Mouse (Mus musculus) urinary bladder, postnatal 14 days (tissue): Measurements from ENCODE around the gene Itpa.
"Not testable (repeated sequence)": the region's sequence is repeated elsewhere in the genome, so short reads cannot be mapped to it uniquely, and the experiment has no call there.

Experiments used
- DNase-seq: peaks from one replicate; pipeline ENCODE4 v3.0.0; 2021; ENCODE audit warnings: low spot score

Gene Itpa

DNA sequence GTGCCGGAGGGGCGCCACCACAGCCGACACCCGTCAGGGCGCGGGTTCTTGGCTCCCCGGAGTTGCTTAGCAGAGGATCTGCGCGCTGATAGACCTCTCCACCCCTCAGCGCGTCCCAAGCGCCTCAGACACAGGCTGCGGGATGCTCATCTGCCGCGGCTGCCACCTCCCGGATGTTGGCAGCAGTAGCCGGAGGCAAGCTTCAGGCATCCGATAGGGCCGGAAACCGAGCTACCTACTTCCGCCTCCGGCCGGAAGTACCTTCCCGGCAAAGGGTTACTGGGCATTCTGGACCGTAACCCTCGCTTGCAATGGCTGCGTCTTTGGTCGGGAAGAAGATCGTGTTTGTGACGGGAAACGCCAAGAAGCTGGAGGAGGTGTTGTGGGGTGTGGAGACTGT, at the start of gene Itpa:
Itpa (plus strand) TSS at position 52 of the 400 bp plus-strand sequence.
- peak; percentile 84 for DNase-seq

DNA sequence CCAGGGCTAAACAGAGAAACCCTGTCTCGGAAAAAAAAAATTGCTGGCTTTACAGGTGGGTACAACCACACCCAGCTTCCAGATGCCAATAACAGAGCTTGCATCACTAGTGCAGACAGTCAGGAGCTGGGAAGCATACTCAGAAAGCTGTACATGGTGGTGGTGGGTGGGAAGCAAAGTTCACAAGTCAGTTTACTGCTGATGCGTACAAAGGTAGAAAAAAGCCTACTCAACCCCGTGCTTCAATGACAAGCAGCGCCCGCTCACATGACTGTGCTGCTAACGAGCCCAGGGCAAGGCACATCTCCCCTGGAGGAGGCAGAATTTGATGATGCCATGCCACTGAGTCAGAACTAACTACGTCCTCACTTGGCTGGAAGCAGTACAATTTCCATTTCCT, 48.4 kb upstream of the Itpa start:
- no peak for DNase-seq

DNA sequence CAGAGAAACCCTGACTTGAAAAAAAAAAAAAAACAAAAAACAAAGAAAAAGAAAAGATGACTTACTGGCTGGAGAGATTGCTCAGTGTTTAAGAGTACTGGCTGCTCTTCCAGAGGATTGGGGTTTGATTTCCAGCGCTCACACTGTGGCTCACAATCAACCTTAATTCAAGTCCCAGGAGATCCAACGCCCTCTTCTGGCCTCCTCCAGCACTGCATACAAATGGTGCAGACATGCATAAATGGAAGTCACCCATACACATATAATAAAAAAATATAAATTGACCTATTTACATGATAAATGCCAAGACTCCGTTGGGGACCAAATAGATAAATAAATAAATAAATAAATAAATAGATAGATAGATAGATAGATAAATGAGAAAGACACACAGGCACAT, 39.0 kb upstream of the Itpa start:
- no peak for DNase-seq

DNA sequence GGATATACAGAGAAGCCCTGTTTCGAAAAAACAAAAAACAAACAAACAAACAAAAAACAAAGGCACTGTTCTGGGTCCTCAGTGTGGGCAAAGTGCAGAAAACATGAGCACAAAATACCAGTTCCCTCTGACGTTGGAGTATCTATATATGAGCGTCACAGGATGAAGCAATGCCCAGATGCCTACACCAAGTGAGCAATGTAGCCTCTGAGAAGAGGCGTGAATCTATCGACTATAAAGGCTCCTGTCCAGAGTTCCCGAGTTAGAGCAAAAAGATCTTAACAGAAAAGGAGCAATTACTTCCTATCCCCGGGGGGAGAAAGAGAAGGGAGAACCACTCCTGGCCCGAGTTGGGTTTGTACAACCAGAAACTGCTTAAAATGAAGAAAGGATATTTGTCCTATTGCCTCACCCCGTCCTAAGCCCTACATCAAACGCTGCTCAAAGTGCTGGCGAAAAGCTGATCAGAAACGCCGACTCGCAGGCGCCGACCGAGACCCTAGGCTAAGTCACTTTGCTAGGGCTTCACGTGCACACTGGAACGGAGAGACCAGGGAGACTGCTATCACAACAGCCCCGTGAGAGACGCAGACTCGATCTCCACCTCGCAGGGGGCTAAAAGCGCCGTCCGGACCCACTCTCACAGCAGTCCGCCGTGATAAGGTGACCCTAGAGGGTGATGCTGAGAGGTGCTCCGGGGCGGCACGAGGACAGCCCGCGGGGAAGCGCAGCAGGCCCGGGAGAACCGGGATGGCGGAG, 38.2 kb upstream of the Itpa start:
- no peak for DNase-seq

DNA sequence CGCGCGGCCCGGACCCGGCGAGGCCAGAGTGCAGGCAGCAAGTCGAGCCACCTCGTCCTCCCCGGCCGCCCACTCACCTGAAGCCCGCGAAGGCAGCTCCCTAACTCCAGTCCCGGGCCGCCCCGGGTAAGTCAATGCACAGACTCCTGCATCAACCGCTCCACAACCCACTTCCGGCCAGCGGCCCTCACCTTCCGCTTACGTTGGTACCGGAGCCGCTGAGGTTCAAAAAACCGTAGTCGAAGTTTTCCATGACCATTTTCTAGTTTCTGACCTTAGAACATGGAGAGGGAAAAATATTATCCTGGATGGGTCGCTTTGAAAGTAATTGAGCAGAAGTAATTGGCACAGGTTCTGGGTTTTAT, 37.6 kb upstream of the Itpa start, which contains the start of the genes Fastkd5 and Ubox5:
Fastkd5 (minus strand) TSS at position 189 of the 365 bp plus-strand sequence.
Ubox5 (minus strand) TSS at position 200 of the 365 bp plus-strand sequence.
- DNase-seq, result peak; percentile 93

DNA sequence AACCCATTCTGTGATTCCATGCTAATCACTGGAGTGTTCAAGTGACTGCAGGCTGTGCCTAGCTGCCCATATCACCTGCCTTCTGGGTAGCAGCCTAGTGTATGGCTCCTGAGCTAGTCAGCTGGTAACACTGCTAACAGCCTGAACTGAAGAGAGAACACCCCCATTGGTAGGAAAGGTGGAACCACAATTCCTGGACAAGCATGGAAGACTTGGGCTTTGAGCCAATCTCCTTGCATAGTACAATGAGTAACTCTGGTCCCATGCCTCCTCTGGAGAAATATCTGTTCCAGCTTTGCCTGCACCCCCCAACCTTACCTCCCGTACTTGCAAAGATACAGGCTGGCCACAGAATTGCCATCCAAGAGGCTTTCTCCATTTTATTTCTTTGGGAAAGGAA, 35.0 kb upstream of the Itpa start:
- no peak for DNase-seq

DNA sequence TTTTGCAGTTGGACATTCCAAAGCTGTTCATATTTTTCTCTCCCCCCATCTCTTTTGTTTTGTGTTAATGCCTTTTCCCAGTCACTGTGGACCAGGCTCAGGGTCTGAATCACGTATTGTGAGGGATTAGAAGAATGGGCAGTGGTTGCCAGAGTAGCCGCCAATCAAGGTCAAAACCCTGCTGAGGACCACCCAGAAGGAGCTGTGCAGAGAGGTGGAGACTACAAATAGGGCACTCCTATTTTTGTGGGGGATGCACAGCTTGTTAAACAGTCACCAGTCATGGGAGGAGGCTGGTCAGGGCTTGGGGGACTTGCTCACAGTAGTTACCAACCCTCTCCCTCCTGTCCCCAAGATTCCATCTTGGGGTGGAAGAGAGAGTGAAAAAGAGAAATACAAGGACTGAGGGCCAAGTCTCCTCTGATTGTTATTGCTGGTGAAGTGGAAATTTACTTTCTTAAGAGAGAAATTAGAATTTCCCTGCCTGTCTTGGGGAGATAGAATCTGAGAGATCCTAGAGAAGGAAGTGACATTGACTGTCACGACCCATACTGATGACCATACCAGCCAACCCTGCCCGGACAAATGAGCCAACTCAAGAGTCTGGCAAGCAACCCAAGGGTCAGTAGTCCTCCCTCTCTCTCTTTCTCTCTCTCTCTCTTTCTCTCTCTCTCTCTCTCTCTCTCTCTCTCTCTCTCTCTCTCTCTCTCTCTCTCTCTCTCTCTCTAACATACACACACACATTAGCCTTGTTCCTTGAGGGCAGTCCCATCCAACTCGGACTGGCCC, 34.3 kb upstream of the Itpa start:
- DNase-seq, result no peak

DNA sequence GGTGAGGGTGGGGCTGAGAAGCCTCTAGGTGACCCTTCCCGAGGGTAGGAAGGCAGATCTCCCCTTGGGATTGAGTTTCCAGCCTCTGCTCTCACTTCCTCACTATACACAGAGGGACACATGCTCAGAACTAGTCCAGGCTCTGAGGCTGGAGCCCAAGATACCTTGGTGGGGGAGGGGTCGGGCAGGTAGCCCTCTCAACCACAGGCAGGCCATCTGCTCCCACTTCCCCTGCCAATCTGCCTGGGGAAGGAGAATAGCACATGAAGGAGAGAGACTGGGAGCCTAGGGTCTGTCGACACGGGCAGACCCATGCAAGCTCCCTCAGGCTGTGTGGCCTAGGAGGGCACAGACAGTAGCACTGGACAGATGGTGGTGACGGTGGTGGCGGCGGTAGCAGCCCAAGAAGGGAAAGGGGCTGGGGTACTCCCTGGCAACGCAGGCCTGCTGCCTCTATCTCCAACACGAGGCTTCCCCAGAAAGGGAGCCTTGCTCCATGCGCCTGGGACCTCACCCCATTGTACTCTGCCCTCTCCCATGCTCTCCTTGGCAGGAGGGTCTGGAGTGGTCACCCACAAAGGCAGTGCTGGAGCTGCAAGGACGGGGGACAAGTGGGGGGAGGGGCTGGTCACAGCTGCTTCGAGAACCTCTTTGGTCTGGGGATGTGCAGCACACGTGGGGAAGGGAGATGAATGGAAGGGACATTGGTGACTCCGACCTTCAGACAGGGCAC, 33.2 kb upstream of the Itpa start:
- DNase-seq, result no peak

DNA sequence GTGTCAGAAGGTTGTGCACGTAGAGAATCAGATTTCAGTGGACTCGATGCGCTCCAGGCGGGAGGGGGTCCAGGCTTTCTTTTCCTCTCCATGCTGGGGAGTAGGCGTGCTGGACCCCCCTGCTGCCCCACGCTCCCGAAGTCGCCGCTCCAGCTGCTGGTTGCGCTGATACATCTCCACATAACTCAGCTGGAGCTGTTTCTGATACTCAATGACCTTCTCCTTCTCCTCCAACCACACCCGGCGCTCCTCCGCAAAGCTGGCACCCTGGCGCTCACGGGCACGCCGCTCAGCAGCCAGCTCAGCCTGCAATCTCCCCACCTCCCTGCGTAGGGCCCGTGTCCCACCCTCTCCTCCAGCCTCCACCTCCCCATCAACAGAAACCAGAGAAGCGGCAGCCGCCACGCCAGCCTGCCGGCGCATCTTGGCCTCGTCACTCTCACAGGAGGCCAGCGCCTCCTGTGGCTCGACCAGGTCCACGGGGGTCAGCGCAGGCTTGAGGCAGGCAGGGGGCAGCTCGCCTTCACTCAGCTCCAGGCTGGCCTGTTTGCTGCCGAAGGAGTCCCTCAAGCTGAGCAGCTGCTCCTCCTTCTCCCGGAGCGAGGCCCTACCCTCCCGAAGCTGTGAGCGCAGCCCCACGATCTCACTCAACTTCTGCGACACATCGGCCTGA, 32.5 kb upstream of the Itpa start:
- DNase-seq, result peak; percentile 29

DNA sequence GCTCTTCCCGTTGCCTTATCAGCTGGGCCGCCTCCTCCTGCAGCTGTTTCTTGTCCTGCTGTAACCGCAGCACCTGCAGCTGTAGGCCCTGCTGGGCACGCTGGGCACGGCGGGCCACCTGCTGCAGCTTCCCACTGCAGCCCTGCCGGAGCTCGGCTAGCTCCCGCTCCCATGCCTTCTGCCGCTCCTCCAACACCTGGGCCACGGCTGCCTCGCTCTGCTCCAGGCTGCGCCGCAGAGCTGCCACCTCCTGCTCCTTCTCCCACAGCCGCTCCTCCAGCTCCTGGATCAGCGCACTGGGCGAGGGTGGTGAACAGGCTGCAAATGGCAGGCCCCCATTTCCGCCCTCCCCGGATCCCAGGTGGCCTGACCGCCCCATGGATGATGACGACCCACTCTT, 31.6 kb upstream of the Itpa start:
- no peak for DNase-seq

DNA sequence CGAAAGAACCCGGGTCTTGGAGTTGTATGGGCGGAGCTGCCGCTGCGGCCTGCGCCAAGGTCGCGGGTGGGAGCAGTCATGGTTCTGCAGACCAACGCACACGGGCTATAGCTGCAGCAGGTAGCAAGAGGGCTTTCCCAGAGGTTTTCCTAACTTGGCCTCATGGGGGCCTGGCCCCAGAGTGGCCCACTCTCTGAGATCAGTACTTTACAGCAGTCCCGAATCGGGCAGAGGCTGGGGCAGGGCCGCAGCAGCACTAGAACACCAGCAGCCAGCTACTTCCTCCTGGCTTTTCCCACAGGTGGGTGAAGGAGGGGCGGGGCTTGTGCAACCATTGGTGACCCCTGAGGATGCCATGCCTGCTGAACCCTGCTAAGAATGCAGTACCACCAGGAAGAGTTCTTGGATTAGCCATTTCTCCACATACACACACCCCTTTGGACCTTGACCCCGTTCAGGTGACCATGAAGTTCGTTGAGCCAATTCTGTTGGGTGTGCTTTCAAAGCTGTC, 29.3 kb upstream of the Itpa start:
- DNase-seq, result no peak

DNA sequence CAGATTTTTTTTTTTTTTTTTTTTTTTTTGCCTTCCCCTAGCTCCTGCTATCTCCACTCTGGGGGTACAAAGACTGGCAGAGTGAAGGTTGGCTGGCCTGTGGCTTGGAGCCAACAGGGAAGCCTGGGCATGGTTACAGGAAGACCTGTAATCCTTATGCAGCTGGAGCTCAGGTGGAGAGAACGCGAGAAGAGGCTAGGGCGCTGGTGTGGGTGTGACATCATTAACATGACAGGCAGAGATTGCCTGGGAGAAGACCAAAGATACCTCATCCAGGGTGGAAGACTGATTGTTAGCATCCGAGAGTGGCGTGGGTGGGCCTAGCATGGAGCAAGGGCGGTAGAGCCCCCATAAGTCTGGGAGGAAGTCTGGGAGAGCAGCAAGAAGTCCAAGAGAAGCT, 28.1 kb upstream of the Itpa start:
- DNase-seq, result no peak

DNA sequence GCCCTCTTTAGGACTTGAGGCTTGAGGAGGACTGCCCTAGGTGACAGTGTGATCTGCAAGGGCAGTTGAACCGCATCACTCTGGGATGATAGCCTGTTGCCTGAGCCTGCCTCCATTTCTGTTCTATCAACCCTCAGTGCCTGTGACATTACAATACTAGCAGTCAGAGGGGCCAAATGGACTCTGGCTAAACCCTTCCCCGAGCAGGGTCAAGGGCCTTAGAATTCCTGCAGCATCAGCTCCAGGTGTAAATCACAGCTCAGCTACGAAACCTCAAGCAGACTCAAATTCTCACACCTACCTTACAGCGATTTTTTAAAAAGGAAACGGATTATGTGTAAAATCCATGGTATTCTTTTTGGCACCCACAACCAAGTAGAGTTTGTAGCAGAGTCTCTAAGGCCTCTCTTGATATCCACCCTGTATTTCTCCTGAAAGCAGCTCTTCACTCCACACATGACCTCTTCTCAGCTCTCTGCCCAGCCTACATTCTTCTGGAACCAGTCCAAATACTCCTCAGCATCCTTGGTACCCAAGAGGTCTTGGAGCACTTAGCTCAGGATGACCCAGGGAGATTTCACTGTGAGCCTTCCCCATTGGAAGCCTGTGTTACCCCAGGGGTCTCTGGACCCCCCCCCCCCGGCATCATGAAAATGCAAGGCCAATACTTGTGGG, 25.9 kb upstream of the Itpa start:
- no peak for DNase-seq

DNA sequence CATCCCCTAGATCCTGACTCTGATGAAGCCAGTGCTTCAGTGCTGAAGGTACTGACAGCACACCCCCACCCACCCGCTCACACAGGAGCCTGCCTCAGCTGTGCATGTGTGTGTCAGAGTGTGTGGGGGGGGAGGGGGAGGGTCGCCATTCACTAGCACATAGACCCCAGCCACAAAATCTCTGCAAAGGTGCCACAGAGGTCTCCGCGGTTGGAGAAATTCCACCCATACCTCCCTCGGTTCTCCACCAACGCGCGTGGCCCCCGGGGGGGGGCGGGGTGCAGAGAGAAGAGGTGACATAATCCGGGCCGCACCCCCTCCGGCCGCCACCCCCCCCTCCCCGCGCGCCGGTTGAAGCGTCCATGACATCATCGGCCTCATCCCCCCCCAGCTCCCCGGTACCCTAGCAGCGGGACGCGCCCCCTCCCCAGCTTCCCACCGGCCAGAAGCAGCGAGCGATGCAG, 25.2 kb upstream of the Itpa start:
- DNase-seq, result no peak

DNA sequence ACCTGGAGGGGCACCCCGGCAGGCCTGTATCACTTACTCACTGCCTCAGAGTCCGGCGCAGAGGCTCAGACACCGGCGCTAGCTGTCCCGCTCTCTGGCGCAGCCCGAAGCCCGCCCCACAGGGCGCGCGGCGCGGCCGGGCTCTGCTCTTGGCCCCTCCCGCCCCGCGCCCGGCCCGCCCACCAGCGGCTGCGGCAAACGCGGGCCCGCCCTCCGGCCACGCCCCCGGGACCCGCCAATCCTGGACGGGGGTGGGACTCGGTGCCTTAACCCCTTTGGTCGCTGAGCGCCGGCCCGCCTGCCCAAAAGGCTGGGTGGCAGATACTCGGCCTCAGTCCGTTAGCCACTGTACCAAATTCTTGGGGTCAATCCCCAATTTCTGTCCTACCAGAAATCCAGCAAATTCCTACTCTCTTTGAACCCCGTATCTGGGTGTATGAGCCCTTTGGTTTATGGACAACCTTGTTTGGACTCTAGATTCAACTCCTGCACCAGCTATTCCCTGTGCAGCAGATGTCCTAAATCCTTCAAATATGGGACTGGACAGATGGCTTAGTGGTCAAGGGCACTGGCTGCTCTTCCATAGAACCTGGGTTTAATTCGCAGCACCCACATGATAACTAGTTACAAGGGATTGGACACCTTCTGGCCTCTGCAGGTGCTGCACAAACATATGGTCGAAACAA, 24.6 kb upstream of the Itpa start, which contains the start of gene Lzts3:
Lzts3 (minus strand) TSS at position 120 of the 686 bp plus-strand sequence.
- peak; percentile 93 for DNase-seq

DNA sequence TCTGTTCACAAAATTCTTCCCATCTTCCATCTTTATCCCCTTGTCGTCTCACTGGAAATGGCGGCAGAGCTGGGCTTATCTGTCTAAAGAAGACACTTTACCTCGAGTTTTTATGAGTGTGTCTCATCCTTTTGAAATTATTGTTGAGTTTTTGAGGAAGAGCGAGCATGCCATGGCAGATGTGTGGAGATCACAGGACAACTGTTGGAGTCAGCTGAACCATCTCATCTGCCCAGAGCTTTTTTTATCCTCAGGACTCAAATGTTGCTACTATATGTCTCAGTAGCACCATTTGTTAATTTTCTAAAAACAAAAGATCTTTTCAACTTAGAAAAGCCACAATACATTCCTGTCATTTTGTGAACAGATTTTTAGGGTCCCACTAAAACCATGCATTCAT, 22.2 kb upstream of the Itpa start:
- DNase-seq, result no peak

DNA sequence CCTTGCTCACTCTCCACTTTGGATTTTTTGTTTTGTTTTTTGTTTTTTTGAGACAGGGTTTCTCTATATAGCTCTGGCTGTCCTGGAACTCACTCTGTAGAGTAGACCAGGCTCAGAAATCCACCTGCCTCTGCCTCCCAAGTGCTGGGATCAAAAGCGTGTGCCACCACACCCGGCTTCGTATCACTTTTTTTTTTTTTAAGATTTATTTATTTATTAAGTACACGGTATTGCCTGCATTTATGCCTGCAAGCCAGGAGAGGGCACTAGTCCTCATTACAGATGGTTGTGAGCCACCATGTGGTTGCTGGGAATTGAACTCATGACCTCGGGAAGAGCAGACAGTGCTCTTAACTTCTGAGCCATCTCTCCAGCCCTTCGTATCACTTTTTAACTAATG, 18.4 kb upstream of the Itpa start:
- not testable (repeated sequence) for DNase-seq

DNA sequence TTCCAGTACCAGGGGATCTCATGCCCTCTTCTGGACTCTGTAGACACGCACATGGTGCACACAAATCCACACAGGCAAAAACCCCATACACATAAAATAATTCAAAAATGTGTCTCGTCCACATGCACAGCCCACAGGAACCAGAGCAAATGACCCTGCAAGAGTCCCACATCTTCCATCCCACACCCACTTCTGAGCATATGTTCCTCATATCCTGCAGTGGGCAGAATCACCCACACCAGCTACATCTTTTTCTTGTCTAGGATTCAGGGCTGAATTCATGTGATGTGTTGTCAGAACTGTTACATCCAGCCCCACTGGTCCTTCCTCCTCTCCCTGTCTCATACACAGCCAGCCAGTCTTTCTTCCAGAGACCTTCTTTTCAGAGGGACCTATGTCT, 14.1 kb upstream of the Itpa start:
- no peak for DNase-seq

DNA sequence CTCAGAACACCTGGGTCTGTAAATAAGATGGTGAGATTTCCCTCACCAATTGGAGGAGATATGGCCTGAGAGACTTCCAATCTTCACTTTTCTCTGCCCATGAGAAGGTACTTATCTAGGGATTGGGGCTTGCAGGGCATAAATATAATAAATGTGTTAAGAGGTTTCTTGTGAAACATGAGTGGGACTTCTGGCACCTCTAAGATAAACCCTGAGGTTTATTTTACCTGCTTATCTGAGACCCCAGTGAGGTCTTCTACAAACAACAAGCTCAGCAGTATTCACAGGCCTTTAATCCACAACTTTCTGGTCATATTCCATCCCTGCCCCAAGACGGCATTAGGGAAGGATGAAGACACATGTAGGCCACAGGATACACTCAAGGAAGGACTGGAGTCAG, 13.7 kb upstream of the Itpa start:
- no peak for DNase-seq

DNA sequence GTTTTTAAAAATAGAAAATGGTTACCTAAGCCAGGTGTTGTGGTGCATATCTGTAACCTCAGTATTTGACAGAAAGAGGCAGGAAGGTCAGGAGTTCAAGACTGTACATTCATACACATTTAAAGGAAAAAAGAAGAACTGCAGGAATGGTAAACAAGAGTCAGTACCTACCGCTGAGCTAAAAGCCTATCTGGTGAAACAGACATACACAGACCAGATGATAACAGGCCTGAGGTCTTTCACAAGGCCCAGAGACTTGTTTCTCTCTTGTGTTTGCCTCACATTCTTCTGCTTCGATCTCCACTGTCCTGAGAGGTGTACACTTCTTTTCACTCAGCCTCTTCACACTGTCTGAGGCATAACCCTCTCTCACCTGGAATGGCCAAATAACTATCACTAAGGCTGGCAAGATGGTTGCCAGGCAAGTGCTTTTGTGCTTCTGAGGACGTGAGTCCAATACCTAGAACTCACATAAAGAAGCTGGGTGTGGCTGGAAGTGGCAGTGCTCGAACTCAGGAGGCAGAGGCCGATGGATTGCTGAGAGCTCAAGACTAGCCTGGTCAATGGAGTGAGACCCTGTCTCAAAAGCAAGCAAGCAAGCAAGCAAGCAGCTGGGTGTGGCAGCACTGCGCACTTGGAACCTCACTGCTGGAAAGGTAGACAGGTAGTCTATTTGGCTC, 11.6 kb upstream of the Itpa start:
- DNase-seq, result no peak
